In the genomic region with DNA sequence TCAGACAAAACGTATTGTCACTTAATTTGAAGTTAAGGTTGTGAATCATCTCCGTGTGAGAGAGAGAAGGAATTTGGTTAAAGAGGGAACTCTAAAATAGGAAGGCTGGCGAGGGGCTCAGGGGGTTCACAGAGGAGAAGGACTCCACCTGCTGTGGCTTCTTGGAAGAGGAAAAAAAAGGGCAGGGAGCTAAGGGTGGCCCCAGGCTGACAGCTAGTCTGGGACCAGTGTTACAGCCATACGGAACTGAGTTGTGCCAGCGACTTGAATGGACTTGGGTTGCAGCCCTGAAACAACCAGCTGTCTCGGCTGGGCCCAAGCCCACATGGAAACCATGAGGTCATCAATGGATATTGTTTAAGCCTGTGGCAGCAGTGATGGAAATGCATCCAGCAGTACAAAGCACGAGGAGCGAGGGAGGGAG, we compare ENCODE assay signal across 9 mouse cellular contexts. TPM values are rescaled to one million over a fixed set of nuclear protein-coding genes. Genes with fewer than 3 reads are reported as not detected.
DNase-seq lines count a peak whose midpoint lies in the region; ATAC-seq and TF ChIP-seq lines count a peak whose summit lies in the region.
"Had no signal": no experiment of that assay in that cellular context is flagged by ENCODE, and none has a peak within 500 bp of the region (broad histone marks: within the 10 kb centered on the region; RNA-seq: fewer than 3 reads in every experiment).

No protein-coding gene starts in this region.

- peak overlapping the region; percentile 96 for H3K9ac ChIP-seq in kidney, postnatal 0 days (ENCODE audit: low read depth, low read length)
- peak overlapping the region; percentile 90 for H3K9ac ChIP-seq in stomach, embryonic 14.5 days (replicated peaks; ENCODE audit: low read depth, low read length)

- ATAC-seq in common myeloid progenitor, adult 5-6 weeks (replicated peaks; ENCODE audit: low read depth, poor library complexity, severe bottlenecking), result peak; percentile 12; the same call in 1 of the 2 replicates
- ATAC-seq in kidney, postnatal 0 days (replicated peaks; ENCODE audit: low FRiP score, low read depth), result no peak
- 0 out of 2 replicates have a peak, but pooled peaks have one; percentile 16 for ATAC-seq in stomach, embryonic 14.5 days (ENCODE audit: insufficient number of reproducible peaks, insufficient read depth, low FRiP score, low read depth)

- peak overlapping the region; percentile 87 for H3K4me3 ChIP-seq in kidney, postnatal 0 days (replicated peaks; ENCODE audit: low read depth, low read length)
- peak overlapping the region; percentile 84 for H3K4me3 ChIP-seq in stomach, embryonic 14.5 days (ENCODE audit: low read depth, low read length)

- peaks cover 5% of the 10 kb centered on the region; the same call in 1 of the 2 replicates for H3K4me1 ChIP-seq in kidney, postnatal 0 days (replicated peaks; ENCODE audit: insufficient read depth, low read length)
- H3K4me1 ChIP-seq in stomach, embryonic 14.5 days (ENCODE audit: control insufficient read depth, insufficient read depth, low read length), result peaks cover 27% of the 10 kb centered on the region

- DNase-seq in spleen, postnatal 10 days (ENCODE audit: low spot score in 2 of 2), result peak; percentile 27 to 28
- DNase-seq in spleen, adult 18-20 months, result no peak
- DNase-seq in heart, adult 11 months, result peak; percentile 97
- peak; percentile 42 for DNase-seq in kidney, postnatal 0 days (ENCODE audit: low spot score)
- DNase-seq in lung, postnatal 14 days, result peak; percentile 62
- no peak for DNase-seq in thymus, postnatal 14 days

- H3K27me3 ChIP-seq in kidney, postnatal 0 days (ENCODE audit: insufficient read depth, low read length), result no peaks in the 10 kb centered on the region
- no peaks in the 10 kb centered on the region for H3K27me3 ChIP-seq in stomach, embryonic 14.5 days (ENCODE audit: control insufficient read depth, insufficient read depth, low read length)

- 5% methylated on average over 8 of the region's 8 CpGs for WGBS in kidney, postnatal 0 days
- WGBS in stomach, embryonic 14.5 days, result 12% methylated on average over 8 of the region's 8 CpGs

- peak; percentile 19; the same call in 1 of the 2 replicates for TF ChIP-seq CTCF in kidney, postnatal 0 days (IDR thresholded peaks at IDR 0.05; ENCODE audit: low read depth)

- H3K36me3 ChIP-seq in kidney, postnatal 0 days (ENCODE audit: insufficient read depth, low read length), result 0 out of 2 replicates have a peak, but pooled peaks cover 5% of the 10 kb centered on the region
- peaks cover 4% of the 10 kb centered on the region; the same call in 1 of the 2 replicates for H3K36me3 ChIP-seq in stomach, embryonic 14.5 days (ENCODE audit: control insufficient read depth, insufficient read depth, low read length)

- H3K4me2 ChIP-seq in kidney, postnatal 0 days (ENCODE audit: low read length), result peak overlapping the region; percentile 58
- H3K4me2 ChIP-seq in stomach, embryonic 14.5 days (replicated peaks; ENCODE audit: low read depth, low read length), result peak overlapping the region; percentile 76

- H3K27ac ChIP-seq in kidney, postnatal 0 days, result peak overlapping the region; percentile 92
- peak overlapping the region; percentile 90; the same call in 1 of the 2 replicates for H3K27ac ChIP-seq in stomach, embryonic 14.5 days (ENCODE audit: low read length)

- no peaks in the 10 kb centered on the region for H3K9me3 ChIP-seq in kidney, postnatal 0 days (replicated peaks; ENCODE audit: low read length)
- no peaks in the 10 kb centered on the region for H3K9me3 ChIP-seq in stomach, embryonic 14.5 days (ENCODE audit: control insufficient read depth, low read depth, low read length)

RNA-seq across cellular contexts. Expression of a gene that starts 1.0 kb away (rescaled TPM):
- total RNA-seq in common myeloid progenitor, adult 5-6 weeks (2017), result 27.0 and 37.2 TPM in 2 replicates
- polyA plus RNA-seq in kidney, postnatal 0 days (2015; fragmentation: Nextera tagmentation; extraction: Ambion mirVana), result 51.4 and 53.5 TPM in 2 replicates
- polyA plus RNA-seq in stomach, embryonic 14.5 days (2014; fragmentation: Nextera tagmentation; extraction: Ambion mirVana), result 41.5 and 44.3 TPM in 2 replicates

RNA-seq across cellular contexts. Expression of a gene that starts 17.1 kb away (rescaled TPM):
- not detected in 2 replicates for total RNA-seq in common myeloid progenitor, adult 5-6 weeks (2017)
- 13.1 and 15.2 TPM in 2 replicates for polyA plus RNA-seq in kidney, postnatal 0 days (2015; fragmentation: Nextera tagmentation; extraction: Ambion mirVana)
- polyA plus RNA-seq in stomach, embryonic 14.5 days (2014; fragmentation: Nextera tagmentation; extraction: Ambion mirVana), result 6.5 TPM in 1 of 2 replicates, not detected in the other
- polyA plus RNA-seq: gonadal fat pad, adult 2 months had no signal

RNA-seq across cellular contexts. Expression of a gene that starts 17.2 kb away (rescaled TPM):
- 147 and 170 TPM in 2 replicates for total RNA-seq in common myeloid progenitor, adult 5-6 weeks (2017)
- polyA plus RNA-seq in kidney, postnatal 0 days (2015; fragmentation: Nextera tagmentation; extraction: Ambion mirVana), result 313 and 335 TPM in 2 replicates
- 324 and 346 TPM in 2 replicates for polyA plus RNA-seq in stomach, embryonic 14.5 days (2014; fragmentation: Nextera tagmentation; extraction: Ambion mirVana)

RNA-seq across cellular contexts. Expression of a gene that starts 41.6 kb away (rescaled TPM):
- total RNA-seq in common myeloid progenitor, adult 5-6 weeks (2017), result 35.5 and 47.4 TPM in 2 replicates
- 210 and 216 TPM in 2 replicates for polyA plus RNA-seq in kidney, postnatal 0 days (2015; fragmentation: Nextera tagmentation; extraction: Ambion mirVana)
- polyA plus RNA-seq in stomach, embryonic 14.5 days (2014; fragmentation: Nextera tagmentation; extraction: Ambion mirVana), result 198 and 200 TPM in 2 replicates

Comparison
In these comparisons a context has a peak if more than half of its experiments do, and no peak if none do; other contexts are left out.
1. DNase-seq: peak in spleen, postnatal 10 days (2 of 2), heart, adult 11 months (single experiment), kidney, postnatal 0 days (single experiment) and lung, postnatal 14 days (single experiment); none in spleen, adult 18-20 months (0 of 2) and thymus, postnatal 14 days (single experiment).